Mouse (Mus musculus): ENCODE data around the gene Nudcd3. TPM values are rescaled to one million over a fixed set of nuclear protein-coding genes. Genes with fewer than 3 reads are reported as not detected.

Nudcd3 gene
- polyA plus RNA-seq, 1 experiment from 2014 or later, result 39.0 TPM

DNA sequence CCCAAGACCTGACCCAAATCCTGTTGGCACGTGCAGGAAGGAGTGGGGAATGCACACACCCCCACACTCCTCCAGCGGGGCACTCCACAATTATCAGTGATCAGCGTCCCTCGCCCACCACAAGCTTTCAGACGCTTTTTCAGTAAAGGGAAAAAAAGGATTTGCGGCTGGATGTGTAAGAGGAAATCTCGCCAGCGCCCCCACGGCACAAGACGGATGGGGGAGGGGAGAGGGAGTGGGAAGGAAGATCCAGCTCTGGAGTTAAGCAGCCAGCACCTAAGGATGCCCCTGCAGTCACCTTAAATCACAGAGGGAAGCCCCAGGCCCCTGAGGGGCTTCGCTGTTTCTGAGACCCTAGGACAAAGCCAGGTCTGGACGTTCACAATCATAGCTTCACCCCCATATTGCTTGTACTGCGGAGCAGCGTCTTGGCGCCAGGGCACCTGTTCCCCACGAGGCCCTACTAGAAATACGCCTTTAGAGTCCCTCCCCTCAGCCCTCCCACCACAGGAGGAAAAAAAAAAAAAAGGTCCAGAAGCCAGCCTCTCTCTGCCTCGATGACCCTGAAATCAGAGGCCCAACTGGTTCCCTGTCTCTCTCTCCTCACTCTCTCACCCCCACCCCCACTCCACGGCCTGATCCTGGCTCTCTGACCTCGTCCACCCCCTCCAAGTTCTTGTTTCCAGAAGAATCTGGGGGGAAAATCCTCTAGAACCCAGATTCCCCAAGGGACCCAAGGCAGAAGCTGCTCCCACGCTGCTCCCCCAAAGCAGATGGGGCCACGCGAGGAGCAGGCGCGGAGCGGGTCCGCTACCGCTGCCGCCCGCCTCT is 135.8 kb downstream of the Nudcd3 start:
- H3K9me3 ChIP-seq (replicated peaks; ENCODE audit: control insufficient read depth, low read length), result no peaks in the 10 kb centered on the region
- peak overlapping the region; percentile 90 for H3K4me2 ChIP-seq (ENCODE audit: low read depth, low read length)
- peaks cover 68% of the 10 kb centered on the region for H3K27me3 ChIP-seq (ENCODE audit: control insufficient read depth, insufficient read depth, low read length)
- no peaks in the 10 kb centered on the region for H3K36me3 ChIP-seq (ENCODE audit: control insufficient read depth, insufficient read depth, low read length)
- peaks cover 11% of the 10 kb centered on the region; the same call in 1 of the 2 replicates for H3K4me1 ChIP-seq (ENCODE audit: control insufficient read depth, insufficient read depth, low read length)
- H3K9ac ChIP-seq (ENCODE audit: low read length), result peak overlapping the region; percentile 56; the same call in 1 of the 2 replicates
- no peak for ATAC-seq (ENCODE audit: insufficient read depth, low FRiP score)
- no peak overlapping the region for H3K27ac ChIP-seq (ENCODE audit: low read length)
- 3% methylated on average over 30 of the region's 30 CpGs for WGBS
- peak overlapping the region; percentile 57 for H3K4me3 ChIP-seq (replicated peaks; ENCODE audit: low read length)

DNA sequence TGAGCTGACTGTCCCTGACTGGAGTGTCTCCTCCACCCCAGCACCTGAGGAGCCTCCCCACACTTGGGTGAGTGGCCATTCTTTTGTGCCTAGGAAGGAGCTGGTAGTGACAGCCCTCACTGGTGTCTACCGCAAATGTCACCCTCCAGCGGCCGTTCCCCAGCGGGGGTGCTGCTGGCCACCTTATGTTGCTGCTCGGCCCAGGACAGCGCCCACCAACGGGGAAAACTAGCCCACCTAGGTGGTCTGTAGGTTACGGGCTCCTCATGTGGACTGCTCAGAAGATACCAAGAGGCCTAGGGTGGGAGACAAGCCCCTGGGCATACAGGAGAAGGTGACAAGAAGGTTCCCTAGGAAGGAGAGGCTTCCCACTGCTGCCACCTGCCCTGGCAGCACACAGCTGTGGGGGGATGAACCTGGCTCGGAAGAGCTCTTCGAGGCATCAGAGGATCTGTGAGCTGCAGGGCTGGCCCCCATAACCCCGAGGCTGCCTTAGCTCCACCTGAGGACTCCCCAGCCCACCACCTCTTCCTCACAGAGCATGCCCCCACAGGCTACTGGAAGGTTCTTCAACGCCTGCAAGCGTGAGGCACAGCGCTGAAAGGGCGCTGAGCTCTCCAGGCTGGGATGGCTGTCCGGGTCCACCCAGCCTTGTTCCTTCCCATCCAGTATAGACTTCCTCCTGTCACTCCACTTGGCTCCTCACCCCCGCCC is 136.6 kb downstream of the Nudcd3 start:
- no peak for ATAC-seq (ENCODE audit: insufficient read depth, low FRiP score)
- no peaks in the 10 kb centered on the region for H3K9me3 ChIP-seq (replicated peaks; ENCODE audit: control insufficient read depth, low read length)
- peaks cover 61% of the 10 kb centered on the region for H3K27me3 ChIP-seq (ENCODE audit: control insufficient read depth, insufficient read depth, low read length)
- no peak overlapping the region for H3K9ac ChIP-seq (ENCODE audit: low read length)
- 45% methylated on average over 17 of the region's 17 CpGs for WGBS
- H3K4me2 ChIP-seq (ENCODE audit: low read depth, low read length), result no peak overlapping the region
- H3K4me1 ChIP-seq (ENCODE audit: control insufficient read depth, insufficient read depth, low read length), result peaks cover 11% of the 10 kb centered on the region; the same call in 1 of the 2 replicates
- H3K36me3 ChIP-seq (ENCODE audit: control insufficient read depth, insufficient read depth, low read length), result no peaks in the 10 kb centered on the region
- H3K27ac ChIP-seq (ENCODE audit: low read length), result no peak overlapping the region
- no peak overlapping the region for H3K4me3 ChIP-seq (replicated peaks; ENCODE audit: low read length)

DNA sequence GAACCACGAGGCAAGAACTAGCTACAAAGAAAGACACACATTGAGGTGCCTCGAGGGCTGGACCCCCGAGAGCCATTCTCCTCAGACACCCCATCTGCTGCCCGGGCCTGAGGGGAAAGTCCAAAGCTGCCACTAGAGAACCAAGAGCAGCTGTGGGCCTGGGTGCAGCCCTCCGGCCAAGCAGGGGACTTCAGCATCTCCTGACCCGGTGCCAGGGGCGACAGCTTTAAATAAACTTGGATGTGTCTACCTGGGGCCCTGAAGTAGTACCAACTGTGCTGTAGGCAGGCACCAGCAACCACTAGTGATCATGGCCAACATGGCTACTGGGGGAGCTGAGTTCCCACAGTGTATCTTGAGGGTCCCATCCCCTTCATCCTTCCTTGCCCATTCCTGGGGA is 137.2 kb downstream of the Nudcd3 start:
- Histone ChIP-seq H3K27ac (ENCODE audit: low read length) (no peak overlapping the region), H3K9ac (ENCODE audit: low read length) (no peak overlapping the region), H3K4me3 (replicated peaks; ENCODE audit: low read length) (no peak overlapping the region), H3K27me3 (ENCODE audit: control insufficient read depth, insufficient read depth, low read length) (peaks cover 55% of the 10 kb centered on the region), H3K9me3 (replicated peaks; ENCODE audit: control insufficient read depth, low read length) (no peaks in the 10 kb centered on the region), H3K36me3 (ENCODE audit: control insufficient read depth, insufficient read depth, low read length) (no peaks in the 10 kb centered on the region), H3K4me2 (ENCODE audit: low read depth, low read length) (no peak overlapping the region), H3K4me1 (ENCODE audit: control insufficient read depth, insufficient read depth, low read length) (peaks cover 9% of the 10 kb centered on the region; the same call in 1 of the 2 replicates)
- ATAC-seq (ENCODE audit: insufficient read depth, low FRiP score), result no peak
- 83% methylated on average over 7 of the region's 7 CpGs for WGBS

DNA sequence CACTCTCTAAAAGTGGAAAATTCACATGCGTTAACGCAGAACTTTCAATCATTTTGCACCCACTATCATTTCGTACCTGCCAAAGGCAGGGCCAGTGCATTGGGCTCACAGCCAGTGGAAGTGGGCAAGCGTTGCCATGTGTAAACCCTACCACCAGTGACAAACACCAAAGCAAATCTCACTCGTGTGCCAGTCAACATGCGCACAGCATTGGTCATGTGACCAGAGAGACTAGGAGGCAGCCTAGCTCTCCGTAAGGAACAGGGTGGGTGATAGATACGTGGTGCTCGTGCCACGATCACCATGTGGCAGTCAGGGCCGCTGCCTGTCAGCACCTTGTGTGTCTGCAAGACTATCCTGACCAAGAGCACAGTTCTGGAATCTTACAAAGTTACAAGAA is 137.9 kb downstream of the Nudcd3 start:
- no peak overlapping the region for H3K4me3 ChIP-seq (replicated peaks; ENCODE audit: low read length)
- peaks cover 8% of the 10 kb centered on the region; the same call in 1 of the 2 replicates for H3K4me1 ChIP-seq (ENCODE audit: control insufficient read depth, insufficient read depth, low read length)
- H3K36me3 ChIP-seq (ENCODE audit: control insufficient read depth, insufficient read depth, low read length), result no peaks in the 10 kb centered on the region
- no peak overlapping the region for H3K4me2 ChIP-seq (ENCODE audit: low read depth, low read length)
- H3K27ac ChIP-seq (ENCODE audit: low read length), result no peak overlapping the region
- ATAC-seq (ENCODE audit: insufficient read depth, low FRiP score), result no peak
- 85% methylated on average over 11 of the region's 11 CpGs for WGBS
- H3K27me3 ChIP-seq (ENCODE audit: control insufficient read depth, insufficient read depth, low read length), result peaks cover 48% of the 10 kb centered on the region
- H3K9ac ChIP-seq (ENCODE audit: low read length), result no peak overlapping the region
- H3K9me3 ChIP-seq (replicated peaks; ENCODE audit: control insufficient read depth, low read length), result no peaks in the 10 kb centered on the region

DNA sequence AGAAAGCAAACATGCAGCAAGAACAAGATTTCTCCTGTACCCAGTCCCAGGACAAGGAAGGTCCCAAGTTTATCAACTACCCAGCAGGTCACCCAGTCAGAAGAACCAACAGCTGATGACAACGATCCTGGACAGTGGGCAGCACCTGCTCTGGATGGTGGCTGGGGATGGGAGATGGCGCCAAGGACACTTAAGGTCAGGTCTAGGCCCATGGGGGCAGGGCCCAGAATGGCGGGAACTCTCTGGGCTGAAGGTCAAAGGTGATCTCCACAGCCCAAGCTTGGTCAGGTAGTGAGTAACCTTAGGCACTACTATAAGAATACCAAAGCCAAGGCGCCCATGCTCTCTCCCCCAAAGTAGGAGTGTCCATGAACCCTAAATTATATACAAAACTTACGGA is 138.3 kb downstream of the Nudcd3 start:
- ATAC-seq (ENCODE audit: insufficient read depth, low FRiP score), result no peak
- peaks cover 8% of the 10 kb centered on the region; the same call in 1 of the 2 replicates for H3K4me1 ChIP-seq (ENCODE audit: control insufficient read depth, insufficient read depth, low read length)
- H3K27ac ChIP-seq (ENCODE audit: low read length), result no peak overlapping the region
- H3K9ac ChIP-seq (ENCODE audit: low read length), result no peak overlapping the region
- no peak overlapping the region for H3K4me3 ChIP-seq (replicated peaks; ENCODE audit: low read length)
- H3K27me3 ChIP-seq (ENCODE audit: control insufficient read depth, insufficient read depth, low read length), result peaks cover 43% of the 10 kb centered on the region
- H3K9me3 ChIP-seq (replicated peaks; ENCODE audit: control insufficient read depth, low read length), result no peaks in the 10 kb centered on the region
- H3K4me2 ChIP-seq (ENCODE audit: low read depth, low read length), result no peak overlapping the region
- no peaks in the 10 kb centered on the region for H3K36me3 ChIP-seq (ENCODE audit: control insufficient read depth, insufficient read depth, low read length)
- WGBS, result 74% methylated on average over 5 of the region's 5 CpGs

DNA sequence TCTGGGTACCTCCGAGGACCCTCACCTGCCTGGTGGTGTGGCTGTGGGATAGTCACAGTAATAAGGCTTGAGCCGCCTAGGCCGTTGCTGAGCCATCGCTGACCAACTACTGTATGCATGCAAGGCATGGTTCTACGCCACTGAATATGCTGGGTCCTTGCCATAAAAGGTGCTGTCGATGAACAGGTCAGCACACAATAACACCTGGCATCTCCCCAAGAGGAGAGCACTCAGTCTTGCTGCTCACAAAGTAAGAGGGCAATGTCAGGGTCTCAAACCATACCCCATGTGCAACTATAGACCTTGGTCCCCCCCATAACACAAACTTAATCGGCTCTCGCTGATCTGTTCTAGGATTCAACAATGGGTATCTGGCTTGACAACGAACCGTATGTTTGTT is 141.1 kb downstream of the Nudcd3 start:
- Histone ChIP-seq H3K27ac (ENCODE audit: low read length) (no peak overlapping the region), H3K4me3 (replicated peaks; ENCODE audit: low read length) (no peak overlapping the region), H3K9me3 (replicated peaks; ENCODE audit: control insufficient read depth, low read length) (no peaks in the 10 kb centered on the region), H3K36me3 (ENCODE audit: control insufficient read depth, insufficient read depth, low read length) (no peaks in the 10 kb centered on the region), H3K27me3 (ENCODE audit: control insufficient read depth, insufficient read depth, low read length) (peaks cover 16% of the 10 kb centered on the region), H3K9ac (ENCODE audit: low read length) (no peak overlapping the region), H3K4me2 (ENCODE audit: low read depth, low read length) (no peak overlapping the region), H3K4me1 (ENCODE audit: control insufficient read depth, insufficient read depth, low read length) (no peaks in the 10 kb centered on the region)
- no peak for ATAC-seq (ENCODE audit: insufficient read depth, low FRiP score)
- 90% methylated on average over 10 of the region's 10 CpGs for WGBS

Other genes with a start within 250 kb of the Nudcd3 start
- gene Ykt6, start 244.7 kb downstream of the Nudcd3 start, polyA plus RNA-seq (2015; fragmentation: Nextera tagmentation; extraction: Ambion mirVana), result 56.2 and 58.1 TPM in 2 replicates
- 4.5 and 6.0 TPM in 2 replicates for gene Camk2b, start 134.1 kb downstream of the Nudcd3 start, polyA plus RNA-seq (2015; fragmentation: Nextera tagmentation; extraction: Ambion mirVana)
- 0.32 and 0.34 TPM in 2 replicates for gene A730071L15Rik, start 386 bp downstream of the Nudcd3 start, polyA plus RNA-seq (2015; fragmentation: Nextera tagmentation; extraction: Ambion mirVana)
- gene Npc1l1, start 29.7 kb upstream of the Nudcd3 start, polyA plus RNA-seq (2015; fragmentation: Nextera tagmentation; extraction: Ambion mirVana), result 3.5 and 3.8 TPM in 2 replicates
- gene Ddx56, start 67.4 kb upstream of the Nudcd3 start, polyA plus RNA-seq (2015; fragmentation: Nextera tagmentation; extraction: Ambion mirVana), result 85.2 and 87.6 TPM in 2 replicates
- 119 and 122 TPM in 2 replicates for gene Tmed4, start 74.5 kb upstream of the Nudcd3 start, polyA plus RNA-seq (2015; fragmentation: Nextera tagmentation; extraction: Ambion mirVana)
- gene Ogdh, start 91.2 kb upstream of the Nudcd3 start, polyA plus RNA-seq (2015; fragmentation: Nextera tagmentation; extraction: Ambion mirVana), result 134 and 137 TPM in 2 replicates
- gene Zmiz2, start 188.7 kb upstream of the Nudcd3 start, polyA plus RNA-seq (2015; fragmentation: Nextera tagmentation; extraction: Ambion mirVana), result 9.8 and 10.2 TPM in 2 replicates
- gene Ppia, start 215.0 kb upstream of the Nudcd3 start, polyA plus RNA-seq (2015; fragmentation: Nextera tagmentation; extraction: Ambion mirVana), result 4,720 and 4,955 TPM in 2 replicates
- 357 and 363 TPM in 2 replicates for gene H2afv, start 244.0 kb upstream of the Nudcd3 start, polyA plus RNA-seq (2015; fragmentation: Nextera tagmentation; extraction: Ambion mirVana)